Mouse (Mus musculus): Measurements from ENCODE around the gene Ier2.

DNA sequence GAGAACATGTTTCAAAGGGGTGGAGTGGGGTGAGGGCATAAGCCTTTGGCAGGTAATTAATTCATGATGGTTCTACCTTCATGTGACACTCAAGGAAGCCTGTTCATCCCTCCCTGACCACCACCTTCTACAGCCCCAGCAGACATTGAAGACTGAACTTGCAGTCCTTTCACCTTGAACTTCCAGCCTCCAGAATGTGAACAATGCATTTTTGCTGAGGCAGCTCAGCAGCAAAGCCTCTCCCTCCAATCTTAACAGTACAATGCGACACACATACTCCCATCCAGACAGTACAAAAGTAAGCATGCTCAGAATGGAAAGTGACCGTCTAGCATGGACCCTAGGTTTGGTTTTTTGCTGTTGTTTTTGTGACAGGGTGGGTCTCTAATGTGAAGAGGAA is 18.8 kb upstream of the Ier2 start:
- TF ChIP-seq POLR2A (IDR thresholded peaks at IDR 0.05; ENCODE audit: borderline replicate concordance, extremely low read depth, insufficient read depth, insufficient read length, poor library complexity, severe bottlenecking) (no peak), CTCF (IDR thresholded peaks at IDR 0.05; ENCODE audit: borderline replicate concordance, extremely low read depth, insufficient read depth, insufficient read length) (no peak)
